Mouse (Mus musculus) heart, postnatal 0 days (tissue): ENCODE data around the gene Mapkapk2.

Experiments used
- CTCF ChIP-seq: IDR thresholded peaks from 2 replicates; pipeline ENCODE4 v1.5.1; 2016; ENCODE audit warnings: antibody characterized with exemption, control low read depth, low read depth
- EP300 ChIP-seq: IDR thresholded peaks from 2 replicates; pipeline ENCODE4 v1.6.1; 2016; ENCODE audit warnings: antibody characterized with exemption, low read depth

DNA sequence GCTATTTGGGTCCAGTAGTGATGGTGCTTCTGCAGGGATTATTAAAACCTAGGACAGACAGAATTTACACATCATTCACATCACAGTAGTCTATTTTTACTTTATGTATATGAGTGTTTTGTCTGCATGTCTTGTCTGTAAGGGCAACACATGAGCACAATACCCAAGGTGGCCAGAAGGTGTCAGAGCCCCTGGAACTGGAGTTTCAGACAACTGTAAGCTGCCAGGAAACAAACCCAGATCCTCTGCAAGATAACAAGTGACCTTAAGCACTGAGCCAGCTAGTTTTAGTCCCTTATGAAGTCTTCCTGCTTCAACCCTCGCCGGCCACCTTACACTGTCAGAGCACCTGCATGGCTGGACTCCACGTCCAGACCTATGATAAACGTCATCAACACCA, 17.9 kb downstream of the Mapkapk2 start:
- TF ChIP-seq CTCF (peak; percentile 20; the same call in 1 of the 2 replicates), EP300 (no peak)
